Mouse (Mus musculus) adrenal gland, postnatal 36 days (tissue): ENCODE measurements around the gene Mgrn1. TPM values are rescaled to one million over a fixed set of nuclear protein-coding genes. Genes with fewer than 3 reads are reported as not detected.

Experiments
- DNase-seq, 2 experiments: peaks; one replicate each; pipeline ENCODE4 v3.0.0; 2021; ENCODE audit warnings: mixed read lengths in 1 of 2
- total RNA-seq, 2 experiments: library from RNA; stranded (reverse); gene quantifications; 2 replicates each; pipeline ENCODE4 v1.2.3; 2021

The Mgrn1 gene
- total RNA-seq, 2 experiments from 2014 or later = 72.9 to 79.3 TPM

- peak; percentile 60 to 71 for DNase-seq
Measured at GRCm38 (mm10) chr16:4939412-4939811, 53.4 kb downstream of the Mgrn1 start.

- DNase-seq = no peak
Measured at GRCm38 (mm10) chr16:4940311-4940850, 54.3 kb downstream of the Mgrn1 start.

GRCm38 (mm10) chr16:4941016-4941415 lies 55.0 kb downstream of the Mgrn1 start:
- DNase-seq = no peak

- no peak for DNase-seq
Measured at GRCm38 (mm10) chr16:4942868-4943267, 56.8 kb downstream of the Mgrn1 start.

- DNase-seq = no peak
Measured at GRCm38 (mm10) chr16:4943431-4943830, 57.4 kb downstream of the Mgrn1 start.

GRCm38 (mm10) chr16:4945415-4945814 lies 59.4 kb downstream of the Mgrn1 start:
- DNase-seq = no peak

GRCm38 (mm10) chr16:4946155-4946554 lies 60.1 kb downstream of the Mgrn1 start:
- no peak for DNase-seq

GRCm38 (mm10) chr16:4947378-4947777 lies 61.3 kb downstream of the Mgrn1 start:
- DNase-seq = no peak

GRCm38 (mm10) chr16:4956609-4957008 lies 70.6 kb downstream of the Mgrn1 start:
- DNase-seq = no peak

GRCm38 (mm10) chr16:4957446-4957845 lies 71.4 kb downstream of the Mgrn1 start:
- DNase-seq = no peak

- peak in 1 of 2 experiments; percentile 41 for DNase-seq
Measured at GRCm38 (mm10) chr16:4960260-4960659, 74.2 kb downstream of the Mgrn1 start.

- no peak for DNase-seq
Measured at GRCm38 (mm10) chr16:4963346-4963745, 77.3 kb downstream of the Mgrn1 start.

- DNase-seq = peak; percentile 99
Measured at GRCm38 (mm10) chr16:4963797-4964709, 78.0 kb downstream of the Mgrn1 start, which contains the start of gene Anks3. Anks3 (minus strand) TSS chr16:4964205.

GRCm38 (mm10) chr16:4964731-4965391 lies 78.8 kb downstream of the Mgrn1 start:
- DNase-seq = no peak

GRCm38 (mm10) chr16:4965392-4966129 lies 79.5 kb downstream of the Mgrn1 start:
- no peak for DNase-seq

GRCm38 (mm10) chr16:4968426-4968825 lies 82.4 kb downstream of the Mgrn1 start:
- no peak for DNase-seq

GRCm38 (mm10) chr16:4969055-4969843 lies 83.2 kb downstream of the Mgrn1 start:
- DNase-seq = no peak

- peak in 1 of 2 experiments; percentile 34 for DNase-seq
Measured at GRCm38 (mm10) chr16:4971626-4972025, 85.6 kb downstream of the Mgrn1 start.

GRCm38 (mm10) chr16:4974521-4974920 lies 88.5 kb downstream of the Mgrn1 start:
- DNase-seq = no peak

- no peak for DNase-seq
Measured at GRCm38 (mm10) chr16:4976180-4976579, 90.1 kb downstream of the Mgrn1 start.
